Mouse (Mus musculus) right cerebral cortex, adult 18-20 months (tissue): Measurements from ENCODE around the gene Gm3448.
"Not testable (repeated sequence)": the region's sequence is repeated elsewhere in the genome, so short reads cannot be mapped to it uniquely, and the experiment has no call there.

Experiments used
- DNase-seq: peaks from one replicate; pipeline ENCODE4 v3.0.0; 2022; ENCODE audit warnings: mixed read lengths

The Gm3448 gene

DNA sequence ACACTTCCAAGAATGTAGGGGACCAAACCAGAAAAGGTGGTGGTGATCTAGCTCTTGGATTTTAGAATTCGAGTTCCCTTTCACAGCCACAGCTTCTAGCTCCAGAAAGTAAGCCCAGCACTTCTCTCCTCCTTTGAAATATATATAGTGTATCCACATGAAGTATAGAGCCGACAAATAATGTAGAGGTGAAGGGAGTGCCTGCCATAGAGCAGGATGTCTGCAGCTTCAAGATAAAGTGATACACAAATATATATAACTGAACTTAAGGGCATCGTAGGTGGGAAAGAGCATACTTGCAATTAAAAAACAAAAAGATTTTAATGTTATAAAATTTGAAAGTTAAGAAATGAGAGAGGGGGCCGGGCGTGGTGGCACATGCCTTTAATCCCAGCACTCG is 15.8 kb downstream of the Gm3448 start:
- DNase-seq: not testable (repeated sequence)

DNA sequence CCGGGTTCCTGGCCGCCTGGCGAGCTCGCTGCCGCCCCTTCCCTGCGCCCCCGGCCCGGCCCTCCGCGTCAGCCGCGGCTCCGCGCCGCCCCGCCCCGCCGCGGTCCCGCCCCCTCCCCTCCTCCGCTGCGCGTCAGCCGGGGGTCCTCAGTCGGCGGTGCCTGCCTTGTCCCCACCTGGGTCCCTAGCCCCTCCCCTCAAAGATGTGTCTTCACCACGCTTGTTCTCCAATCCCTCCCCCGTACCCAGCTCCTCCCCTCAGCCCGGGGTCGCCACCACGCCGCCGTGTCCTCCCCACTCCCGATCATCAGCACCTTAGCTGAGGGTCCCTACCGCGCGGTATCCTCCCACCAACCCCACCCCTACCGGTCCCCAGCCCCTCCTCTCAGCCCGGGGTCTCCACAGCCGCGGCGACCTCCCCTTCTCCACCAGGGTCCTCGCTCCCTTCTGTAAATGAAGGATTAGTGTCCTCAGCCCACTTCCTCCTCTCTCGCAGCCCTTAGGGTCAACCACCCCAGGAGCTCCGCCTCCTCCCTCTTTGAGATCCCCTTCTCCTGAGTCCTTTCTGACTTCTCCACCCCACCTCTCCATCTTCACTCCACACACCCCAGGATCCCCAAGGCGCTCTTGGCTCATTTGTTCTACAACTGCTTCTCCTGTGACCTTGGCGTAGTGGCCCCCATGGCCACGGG is 16.7 kb downstream of the Gm3448 start:
- not testable (repeated sequence) for DNase-seq

DNA sequence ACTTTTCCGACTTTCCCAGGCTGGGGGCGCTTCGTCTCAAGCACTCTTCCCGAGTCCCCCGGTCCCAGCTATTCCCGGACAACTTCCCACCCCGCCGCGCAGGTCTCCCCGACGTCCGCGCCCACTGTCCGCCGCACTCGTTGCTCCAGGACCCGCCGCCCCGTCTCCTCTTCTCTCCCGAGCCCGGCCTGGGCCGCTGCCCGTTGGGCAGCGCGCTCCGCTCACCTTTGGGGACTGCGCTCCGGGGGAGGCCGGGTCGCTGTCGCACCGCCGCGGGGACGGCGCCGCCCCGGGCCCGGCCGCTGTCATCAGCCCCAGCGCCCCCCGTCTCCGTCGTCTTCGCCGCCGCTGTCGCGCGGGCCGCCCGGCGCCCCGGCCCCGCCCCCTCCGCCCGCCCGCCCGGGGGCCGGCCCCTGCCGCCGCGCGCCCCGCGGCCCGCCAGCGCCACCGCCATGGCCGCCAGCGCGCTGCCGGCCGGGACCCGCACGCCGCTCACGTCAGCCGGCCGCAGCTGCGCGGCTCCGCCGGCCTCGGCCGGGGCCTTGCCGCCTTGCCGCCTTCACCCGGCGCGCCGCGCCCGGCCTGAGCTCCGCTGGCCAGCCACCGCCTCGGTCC is 17.4 kb downstream of the Gm3448 start:
- DNase-seq: not testable (repeated sequence)

DNA sequence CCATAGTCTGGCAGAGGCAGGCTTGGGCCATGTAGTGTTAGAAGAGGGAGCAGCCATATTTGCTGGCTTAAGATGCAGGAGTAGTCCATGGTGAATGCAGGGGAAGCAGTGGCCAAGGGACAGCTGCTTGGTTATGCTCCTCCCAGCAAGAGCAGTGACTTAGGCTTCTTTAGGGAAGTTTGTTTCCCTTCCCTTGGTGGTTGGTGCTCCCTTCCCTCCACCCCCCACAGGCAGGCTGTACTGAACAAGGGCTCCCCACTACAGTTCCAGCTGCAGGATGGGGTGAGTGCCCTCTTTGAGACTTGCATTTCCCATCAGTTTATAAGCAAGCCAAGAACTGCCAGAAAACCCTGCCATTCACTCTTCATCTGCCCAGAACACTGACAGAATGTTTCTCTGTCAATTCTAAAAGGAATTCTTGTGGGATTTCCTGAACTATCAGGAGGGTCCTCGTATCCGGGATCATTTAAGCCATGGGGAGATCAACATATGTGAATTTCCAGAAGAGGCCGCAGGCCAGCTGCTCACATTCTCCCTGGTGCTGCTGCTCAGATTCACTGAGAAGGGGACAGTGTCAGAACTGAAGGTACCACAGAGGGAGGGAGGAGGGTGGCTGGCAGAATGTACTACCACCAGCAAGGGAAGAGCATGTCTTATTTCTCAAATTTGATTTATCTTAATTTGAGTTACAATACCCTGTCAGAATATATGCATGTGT is 19.7 kb downstream of the Gm3448 start:
- DNase-seq: peak; percentile 13

DNA sequence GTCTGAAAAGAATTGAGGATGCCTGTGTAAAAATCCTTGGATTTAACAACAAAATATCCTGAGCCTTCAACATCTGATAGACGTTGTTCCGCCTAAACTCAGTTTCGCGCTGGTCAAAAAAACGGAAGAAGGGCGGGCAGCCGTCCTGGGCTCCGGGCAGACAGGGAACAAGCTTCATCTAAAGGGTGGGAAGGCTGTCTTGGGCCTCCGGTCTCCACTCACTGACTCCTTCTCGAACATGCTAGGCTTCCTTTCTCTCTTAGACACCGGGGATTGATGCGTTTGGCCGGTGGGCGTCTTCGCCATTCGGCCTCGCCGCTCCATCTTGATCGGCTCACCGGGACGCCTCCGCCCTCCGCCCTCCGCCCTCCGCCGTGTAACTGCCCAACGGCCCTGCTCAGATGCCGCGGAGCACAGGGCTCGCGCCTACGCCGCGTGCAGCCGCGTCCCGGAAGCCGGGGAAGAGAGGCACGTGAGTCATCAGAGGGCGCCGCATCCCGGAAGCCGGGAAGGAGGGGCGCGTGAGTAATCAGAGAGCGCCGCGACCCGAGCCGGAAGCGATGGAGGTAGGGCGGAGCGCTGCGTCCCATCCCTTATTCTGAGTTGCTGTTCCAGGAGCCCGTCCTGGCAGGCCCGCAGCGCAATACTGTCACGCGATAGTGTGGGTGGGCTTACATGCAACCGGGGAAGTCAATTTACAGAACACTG is 31.5 kb downstream of the Gm3448 start, which contains the start of gene Gm3435:
Gene Gm3435, plus strand, starts transcription at position 471 of the 708 bp plus-strand sequence.
- DNase-seq: not testable (repeated sequence)

DNA sequence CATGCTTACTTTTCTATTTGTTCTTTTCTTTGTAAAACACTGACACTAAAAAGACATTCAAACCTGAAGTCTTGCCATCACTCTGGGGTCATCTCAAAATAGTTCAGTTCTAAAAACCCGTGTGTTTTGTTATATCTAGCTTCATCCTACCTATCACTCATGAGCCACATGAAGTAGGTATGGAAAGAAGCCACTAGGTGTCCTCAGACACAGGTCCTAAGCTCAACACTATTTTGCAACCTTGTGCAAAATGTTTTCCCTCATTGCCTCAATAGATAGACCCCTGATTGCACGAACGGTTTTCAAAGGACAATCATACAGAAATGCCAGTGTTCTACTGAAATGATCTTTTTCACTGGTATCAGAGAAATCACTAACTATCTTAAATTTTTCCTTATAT is 32.2 kb downstream of the Gm3448 start:
- not testable (repeated sequence) for DNase-seq

DNA sequence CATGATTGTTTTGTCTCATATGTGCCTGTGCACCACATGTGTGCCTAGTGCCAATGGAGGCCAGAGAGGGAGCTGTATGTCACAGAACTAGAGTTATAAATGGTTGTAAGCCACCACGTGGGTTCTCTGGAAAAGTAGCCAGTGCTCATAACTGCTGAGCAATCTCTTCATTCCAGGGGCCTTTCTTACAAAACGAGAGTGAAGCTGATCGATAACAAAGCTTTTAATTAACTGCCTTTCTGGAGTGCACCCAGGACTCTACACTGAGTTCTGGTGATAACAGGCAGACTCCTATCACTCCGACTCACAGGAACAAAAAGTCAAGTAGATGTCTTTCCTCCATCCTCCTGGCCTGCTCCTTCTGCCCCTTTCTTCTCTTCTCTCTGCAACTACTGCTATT is 41.3 kb downstream of the Gm3448 start:
- DNase-seq: not testable (repeated sequence)

DNA sequence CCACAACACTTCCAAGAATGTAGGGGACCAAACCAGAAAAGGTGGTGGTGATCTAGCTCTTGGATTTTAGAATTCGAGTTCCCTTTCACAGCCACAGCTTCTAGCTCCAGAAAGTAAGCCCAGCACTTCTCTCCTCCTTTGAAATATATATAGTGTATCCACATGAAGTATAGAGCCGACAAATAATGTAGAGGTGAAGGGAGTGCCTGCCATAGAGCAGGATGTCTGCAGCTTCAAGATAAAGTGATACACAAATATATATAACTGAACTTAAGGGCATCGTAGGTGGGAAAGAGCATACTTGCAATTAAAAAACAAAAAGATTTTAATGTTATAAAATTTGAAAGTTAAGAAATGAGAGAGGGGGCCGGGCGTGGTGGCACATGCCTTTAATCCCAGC is 47.2 kb downstream of the Gm3448 start:
- not testable (repeated sequence) for DNase-seq

DNA sequence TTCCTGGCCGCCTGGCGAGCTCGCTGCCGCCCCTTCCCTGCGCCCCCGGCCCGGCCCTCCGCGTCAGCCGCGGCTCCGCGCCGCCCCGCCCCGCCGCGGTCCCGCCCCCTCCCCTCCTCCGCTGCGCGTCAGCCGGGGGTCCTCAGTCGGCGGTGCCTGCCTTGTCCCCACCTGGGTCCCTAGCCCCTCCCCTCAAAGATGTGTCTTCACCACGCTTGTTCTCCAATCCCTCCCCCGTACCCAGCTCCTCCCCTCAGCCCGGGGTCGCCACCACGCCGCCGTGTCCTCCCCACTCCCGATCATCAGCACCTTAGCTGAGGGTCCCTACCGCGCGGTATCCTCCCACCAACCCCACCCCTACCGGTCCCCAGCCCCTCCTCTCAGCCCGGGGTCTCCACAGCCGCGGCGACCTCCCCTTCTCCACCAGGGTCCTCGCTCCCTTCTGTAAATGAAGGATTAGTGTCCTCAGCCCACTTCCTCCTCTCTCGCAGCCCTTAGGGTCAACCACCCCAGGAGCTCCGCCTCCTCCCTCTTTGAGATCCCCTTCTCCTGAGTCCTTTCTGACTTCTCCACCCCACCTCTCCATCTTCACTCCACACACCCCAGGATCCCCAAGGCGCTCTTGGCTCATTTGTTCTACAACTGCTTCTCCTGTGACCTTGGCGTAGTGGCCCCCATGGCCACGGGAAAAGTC is 48.1 kb downstream of the Gm3448 start:
- not testable (repeated sequence) for DNase-seq

DNA sequence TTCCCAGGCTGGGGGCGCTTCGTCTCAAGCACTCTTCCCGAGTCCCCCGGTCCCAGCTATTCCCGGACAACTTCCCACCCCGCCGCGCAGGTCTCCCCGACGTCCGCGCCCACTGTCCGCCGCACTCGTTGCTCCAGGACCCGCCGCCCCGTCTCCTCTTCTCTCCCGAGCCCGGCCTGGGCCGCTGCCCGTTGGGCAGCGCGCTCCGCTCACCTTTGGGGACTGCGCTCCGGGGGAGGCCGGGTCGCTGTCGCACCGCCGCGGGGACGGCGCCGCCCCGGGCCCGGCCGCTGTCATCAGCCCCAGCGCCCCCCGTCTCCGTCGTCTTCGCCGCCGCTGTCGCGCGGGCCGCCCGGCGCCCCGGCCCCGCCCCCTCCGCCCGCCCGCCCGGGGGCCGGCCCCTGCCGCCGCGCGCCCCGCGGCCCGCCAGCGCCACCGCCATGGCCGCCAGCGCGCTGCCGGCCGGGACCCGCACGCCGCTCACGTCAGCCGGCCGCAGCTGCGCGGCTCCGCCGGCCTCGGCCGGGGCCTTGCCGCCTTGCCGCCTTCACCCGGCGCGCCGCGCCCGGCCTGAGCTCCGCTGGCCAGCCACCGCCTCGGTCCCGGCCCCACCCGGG is 48.7 kb downstream of the Gm3448 start:
- not testable (repeated sequence) for DNase-seq

DNA sequence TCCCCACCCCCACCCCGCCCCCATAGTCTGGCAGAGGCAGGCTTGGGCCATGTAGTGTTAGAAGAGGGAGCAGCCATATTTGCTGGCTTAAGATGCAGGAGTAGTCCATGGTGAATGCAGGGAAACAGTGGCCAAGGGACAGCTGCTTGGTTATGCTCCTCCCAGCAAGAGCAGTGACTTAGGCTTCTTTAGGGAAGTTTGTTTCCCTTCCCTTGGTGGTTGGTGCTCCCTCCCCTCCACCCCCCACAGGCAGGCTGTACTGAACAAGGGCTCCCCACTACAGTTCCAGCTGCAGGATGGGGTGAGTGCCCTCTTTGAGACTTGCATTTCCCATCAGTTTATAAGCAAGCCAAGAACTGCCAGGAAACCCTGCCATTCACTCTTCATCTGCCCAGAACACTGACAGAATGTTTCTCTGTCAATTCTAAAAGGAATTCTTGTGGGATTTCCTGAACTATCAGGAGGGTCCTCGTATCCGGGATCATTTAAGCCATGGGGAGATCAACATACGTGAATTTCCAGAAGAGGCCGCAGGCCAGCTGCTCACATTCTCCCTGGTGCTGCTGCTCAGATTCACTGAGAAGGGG is 51.1 kb downstream of the Gm3448 start:
- not testable (repeated sequence) for DNase-seq

DNA sequence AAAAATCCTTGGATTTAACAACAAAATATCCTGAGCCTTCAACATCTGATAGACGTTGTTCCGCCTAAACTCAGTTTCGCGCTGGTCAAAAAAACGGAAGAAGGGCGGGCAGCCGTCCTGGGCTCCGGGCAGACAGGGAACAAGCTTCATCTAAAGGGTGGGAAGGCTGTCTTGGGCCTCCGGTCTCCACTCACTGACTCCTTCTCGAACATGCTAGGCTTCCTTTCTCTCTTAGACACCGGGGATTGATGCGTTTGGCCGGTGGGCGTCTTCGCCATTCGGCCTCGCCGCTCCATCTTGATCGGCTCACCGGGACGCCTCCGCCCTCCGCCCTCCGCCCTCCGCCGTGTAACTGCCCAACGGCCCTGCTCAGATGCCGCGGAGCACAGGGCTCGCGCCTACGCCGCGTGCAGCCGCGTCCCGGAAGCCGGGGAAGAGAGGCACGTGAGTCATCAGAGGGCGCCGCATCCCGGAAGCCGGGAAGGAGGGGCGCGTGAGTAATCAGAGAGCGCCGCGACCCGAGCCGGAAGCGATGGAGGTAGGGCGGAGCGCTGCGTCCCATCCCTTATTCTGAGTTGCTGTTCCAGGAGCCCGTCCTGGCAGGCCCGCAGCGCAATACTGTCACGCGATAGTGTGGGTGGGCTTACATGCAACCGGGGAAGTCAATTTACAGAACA is 62.8 kb downstream of the Gm3448 start, which contains the start of the genes 9030025P20Rik and Gm3417:
Gene 9030025P20Rik, plus strand, starts transcription at position 107 of the 677 bp plus-strand sequence.
Gene Gm3417, minus strand, starts transcription at position 429 of the 677 bp plus-strand sequence.
- not testable (repeated sequence) for DNase-seq

DNA sequence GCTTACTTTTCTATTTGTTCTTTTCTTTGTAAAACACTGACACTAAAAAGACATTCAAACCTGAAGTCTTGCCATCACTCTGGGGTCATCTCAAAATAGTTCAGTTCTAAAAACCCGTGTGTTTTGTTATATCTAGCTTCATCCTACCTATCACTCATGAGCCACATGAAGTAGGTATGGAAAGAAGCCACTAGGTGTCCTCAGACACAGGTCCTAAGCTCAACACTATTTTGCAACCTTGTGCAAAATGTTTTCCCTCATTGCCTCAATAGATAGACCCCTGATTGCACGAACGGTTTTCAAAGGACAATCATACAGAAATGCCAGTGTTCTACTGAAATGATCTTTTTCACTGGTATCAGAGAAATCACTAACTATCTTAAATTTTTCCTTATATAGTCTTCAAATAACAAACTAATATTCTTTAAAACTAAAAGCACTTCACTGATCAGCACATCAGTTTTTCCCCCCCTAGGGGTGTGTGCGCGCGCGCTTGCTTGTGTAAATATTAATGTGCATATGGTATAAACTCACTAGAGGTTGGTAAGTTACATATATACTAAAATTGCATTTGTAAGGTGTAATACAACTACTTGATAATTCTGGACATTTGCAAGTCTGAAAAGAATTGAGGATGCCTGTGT is 63.5 kb downstream of the Gm3448 start:
- DNase-seq: not testable (repeated sequence)

DNA sequence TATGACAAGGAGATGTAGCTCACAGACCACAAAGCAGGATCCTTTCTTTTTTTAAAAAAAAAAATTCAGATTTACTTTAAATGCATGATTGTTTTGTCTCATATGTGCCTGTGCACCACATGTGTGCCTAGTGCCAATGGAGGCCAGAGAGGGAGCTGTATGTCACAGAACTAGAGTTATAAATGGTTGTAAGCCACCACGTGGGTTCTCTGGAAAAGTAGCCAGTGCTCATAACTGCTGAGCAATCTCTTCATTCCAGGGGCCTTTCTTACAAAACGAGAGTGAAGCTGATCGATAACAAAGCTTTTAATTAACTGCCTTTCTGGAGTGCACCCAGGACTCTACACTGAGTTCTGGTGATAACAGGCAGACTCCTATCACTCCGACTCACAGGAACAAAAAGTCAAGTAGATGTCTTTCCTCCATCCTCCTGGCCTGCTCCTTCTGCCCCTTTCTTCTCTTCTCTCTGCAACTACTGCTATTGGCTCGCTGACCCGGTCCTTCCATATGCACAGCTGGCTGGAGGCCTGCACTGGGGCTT is 72.9 kb downstream of the Gm3448 start:
- DNase-seq: not testable (repeated sequence)

DNA sequence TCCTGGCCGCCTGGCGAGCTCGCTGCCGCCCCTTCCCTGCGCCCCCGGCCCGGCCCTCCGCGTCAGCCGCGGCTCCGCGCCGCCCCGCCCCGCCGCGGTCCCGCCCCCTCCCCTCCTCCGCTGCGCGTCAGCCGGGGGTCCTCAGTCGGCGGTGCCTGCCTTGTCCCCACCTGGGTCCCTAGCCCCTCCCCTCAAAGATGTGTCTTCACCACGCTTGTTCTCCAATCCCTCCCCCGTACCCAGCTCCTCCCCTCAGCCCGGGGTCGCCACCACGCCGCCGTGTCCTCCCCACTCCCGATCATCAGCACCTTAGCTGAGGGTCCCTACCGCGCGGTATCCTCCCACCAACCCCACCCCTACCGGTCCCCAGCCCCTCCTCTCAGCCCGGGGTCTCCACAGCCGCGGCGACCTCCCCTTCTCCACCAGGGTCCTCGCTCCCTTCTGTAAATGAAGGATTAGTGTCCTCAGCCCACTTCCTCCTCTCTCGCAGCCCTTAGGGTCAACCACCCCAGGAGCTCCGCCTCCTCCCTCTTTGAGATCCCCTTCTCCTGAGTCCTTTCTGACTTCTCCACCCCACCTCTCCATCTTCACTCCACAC is 79.7 kb downstream of the Gm3448 start:
- DNase-seq: not testable (repeated sequence)

DNA sequence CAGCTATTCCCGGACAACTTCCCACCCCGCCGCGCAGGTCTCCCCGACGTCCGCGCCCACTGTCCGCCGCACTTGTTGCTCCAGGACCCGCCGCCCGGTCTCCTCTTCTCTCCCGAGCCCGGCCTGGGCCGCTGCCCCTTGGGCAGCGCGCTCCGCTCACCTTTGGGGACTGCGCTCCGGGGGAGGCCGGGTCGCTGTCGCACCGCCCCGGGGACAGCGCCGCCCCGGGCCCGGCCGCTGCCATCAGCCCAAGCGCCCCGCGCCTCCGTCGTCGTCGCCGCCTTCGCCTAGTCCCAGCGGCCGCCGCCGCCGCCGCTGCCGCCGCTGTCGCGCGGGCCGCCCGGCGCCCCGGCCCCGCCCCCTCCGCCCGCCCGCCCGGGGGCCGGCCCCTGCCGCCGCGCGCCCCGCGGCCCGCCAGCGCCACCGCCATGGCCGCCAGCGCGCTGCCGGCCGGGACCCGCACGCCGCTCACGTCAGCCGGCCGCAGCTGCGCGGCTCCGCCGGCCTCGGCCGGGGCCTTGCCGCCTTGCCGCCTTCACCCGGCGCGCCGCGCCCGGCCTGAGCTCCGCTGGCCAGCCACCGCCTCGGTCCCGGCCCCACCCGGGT is 80.3 kb downstream of the Gm3448 start, which contains the start of gene Phf10:
Gene Phf10, minus strand, starts transcription at position 323 of the 606 bp plus-strand sequence.
- DNase-seq: not testable (repeated sequence)

DNA sequence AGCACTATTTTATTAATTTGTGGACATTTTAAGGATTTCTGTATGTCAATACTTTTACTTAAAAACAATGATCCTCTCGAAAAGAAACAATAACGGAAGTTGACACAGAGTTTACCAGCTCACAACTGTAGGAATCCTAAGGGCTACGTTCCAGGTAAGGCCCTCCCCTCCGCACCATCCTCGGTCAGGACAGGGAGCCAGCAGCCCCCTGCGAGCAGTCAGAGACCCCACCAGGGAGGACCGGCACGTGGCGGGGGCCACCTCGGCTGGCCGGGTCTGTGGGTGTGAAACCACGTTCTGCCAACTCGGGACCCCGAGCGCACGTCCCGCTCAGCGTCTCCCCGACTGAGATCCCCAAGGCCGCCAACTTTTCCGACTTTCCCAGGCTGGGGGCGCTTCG is 80.8 kb downstream of the Gm3448 start:
- DNase-seq: no peak

DNA sequence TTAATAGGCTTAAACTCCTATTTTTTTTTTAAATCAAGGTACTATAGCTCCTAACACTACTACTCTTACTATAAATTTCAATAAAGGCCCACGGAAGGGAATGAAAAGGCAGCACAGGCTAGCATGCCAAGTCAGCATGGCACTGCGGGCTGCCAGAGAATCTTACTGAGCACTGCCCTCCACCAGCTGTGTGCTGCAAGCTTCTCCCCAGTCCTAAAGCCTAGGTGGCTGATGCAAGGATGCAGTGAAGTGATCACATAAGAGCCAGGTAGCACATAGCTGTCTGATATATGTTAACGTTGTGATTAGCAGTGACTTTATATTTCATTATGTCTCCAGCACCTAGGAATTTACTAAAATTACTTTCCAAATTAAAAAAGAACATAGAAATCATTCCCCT is 81.4 kb downstream of the Gm3448 start:
- DNase-seq: no peak
